In genomic region chr1:193346908-193347307, GRCm38 (mm10) we compare ENCODE assay signal across 28 mouse cellular contexts. TPM values are rescaled to one million over a fixed set of nuclear protein-coding genes. Genes with fewer than 3 reads are reported as not detected.
"Had no signal": no experiment of that assay in that cellular context is flagged by ENCODE, and none has a peak within 500 bp of the region (broad histone marks: within the 10 kb centered on the region; RNA-seq: fewer than 3 reads in every experiment).

No protein-coding gene starts in this region.

- ATAC-seq: intestine, embryonic 16.5 days; liver, embryonic 12.5 days had no signal

- DNase-seq: gastrocnemius, postnatal 14 days; gastrocnemius, postnatal 36 days; heart, adult 11 months; heart, postnatal 14 days; heart, postnatal 36 days; kidney, adult 11 months; kidney, adult 2 months; kidney, adult 9 months; kidney, postnatal 14 days; kidney, postnatal 36 days; layer of hippocampus, adult 9-11 months; layer of hippocampus, postnatal 36 days; left cerebral cortex, postnatal 4 days; lung, adult 18-20 months had no signal

- H3K9ac ChIP-seq: heart, embryonic 13.5 days; heart, embryonic 15.5 days; hindbrain, embryonic 13.5 days; hindbrain, embryonic 15.5 days; kidney, embryonic 15.5 days; limb, embryonic 13.5 days; limb, embryonic 15.5 days; liver, embryonic 12.5 days; liver, embryonic 14.5 days had no signal

- H3K4me3 ChIP-seq: heart, embryonic 13.5 days; heart, embryonic 15.5 days; hindbrain, embryonic 13.5 days; hindbrain, embryonic 15.5 days; kidney, embryonic 15.5 days; limb, embryonic 13.5 days; limb, embryonic 15.5 days; liver, embryonic 12.5 days had no signal

- H3K4me1 ChIP-seq: hindbrain, embryonic 13.5 days; hindbrain, embryonic 15.5 days; kidney, embryonic 15.5 days; liver, embryonic 12.5 days had no signal

- H3K27ac ChIP-seq: heart, embryonic 13.5 days; heart, embryonic 15.5 days; hindbrain, embryonic 13.5 days; hindbrain, embryonic 15.5 days; kidney, embryonic 15.5 days; kidney, postnatal 0 days; limb, embryonic 13.5 days; limb, embryonic 15.5 days; liver, embryonic 12.5 days; liver, embryonic 14.5 days had no signal

- H3K9me3 ChIP-seq: heart, embryonic 13.5 days; heart, embryonic 15.5 days; hindbrain, embryonic 13.5 days; hindbrain, embryonic 15.5 days; kidney, embryonic 15.5 days; limb, embryonic 13.5 days; limb, embryonic 15.5 days; liver, embryonic 12.5 days had no signal

- H3K27me3 ChIP-seq: heart, embryonic 13.5 days; heart, embryonic 15.5 days; hindbrain, embryonic 13.5 days; hindbrain, embryonic 15.5 days; kidney, embryonic 15.5 days; limb, embryonic 13.5 days; limb, embryonic 15.5 days; liver, embryonic 12.5 days had no signal

- H3K4me2 ChIP-seq: heart, embryonic 11.5 days; heart, embryonic 13.5 days; heart, embryonic 15.5 days; hindbrain, embryonic 13.5 days; hindbrain, embryonic 15.5 days; kidney, embryonic 15.5 days; limb, embryonic 13.5 days; limb, embryonic 15.5 days; liver, embryonic 12.5 days had no signal

- H3K36me3 ChIP-seq: liver, embryonic 12.5 days had no signal

RNA-seq across cellular contexts. Expression of gene Camk1g, which starts 23.2 kb away (rescaled TPM):
- total RNA-seq: hematopoietic stem cell, adult 5-6 weeks; liver, adult 2 months had no signal
- polyA plus RNA-seq: liver, adult 2 months had no signal
